Mouse (Mus musculus): ENCODE measurements around the gene Gdf9. TPM values are rescaled to one million over a fixed set of nuclear protein-coding genes. Genes with fewer than 3 reads are reported as not detected.

The Gdf9 gene
- total RNA-seq, 2 experiments from 2014 or later: 0.41 to 1.2 TPM

GRCm38 (mm10) chr11:53469968-53470695 lies 39.3 kb downstream of the Gdf9 start, which contains the start of gene Gm9837:
Gene Gm9837 (minus strand): TSS chr11:53470479.
- DNase-seq (ENCODE audit: low spot score in 2 of 2): peak; percentile 95 to 96
- intact Hi-C loops (cut with DNase I): loop anchor here (1.0 to 10.0 kb wide), 6 partner anchors 32 to 385 kb away; partner anchors contain the start of gene Gm12216

- DNase-seq (ENCODE audit: low spot score in 2 of 2): no peak
- intact Hi-C loops (cut with DNase I): loop anchor here (5.0 kb wide), 2 partner anchors 110 to 155 kb away; no protein-coding TSS in a partner anchor
Measured at GRCm38 (mm10) chr11:53472709-53473108, 41.9 kb downstream of the Gdf9 start.

GRCm38 (mm10) chr11:53475620-53476019 lies 44.8 kb downstream of the Gdf9 start:
- intact Hi-C loops (cut with DNase I): loop anchor here (5.0 kb wide), 1 partner anchor 92 kb away; the partner anchor contains the start of gene Kif3a

GRCm38 (mm10) chr11:53477833-53478232 lies 47.0 kb downstream of the Gdf9 start:
- intact Hi-C loops (cut with DNase I): loop anchor here (2.0 to 5.0 kb wide), 2 partner anchors 43 to 89 kb away; partner anchors contain the start of gene Kif3a
- no peak for DNase-seq (ENCODE audit: low spot score in 2 of 2)

More at GRCm38 (mm10) chr11:53475620-53476019, 44.8 kb downstream of the Gdf9 start:
- peak in 1 of 2 experiments; percentile 68 for DNase-seq (ENCODE audit: low spot score in 2 of 2)

DNA sequence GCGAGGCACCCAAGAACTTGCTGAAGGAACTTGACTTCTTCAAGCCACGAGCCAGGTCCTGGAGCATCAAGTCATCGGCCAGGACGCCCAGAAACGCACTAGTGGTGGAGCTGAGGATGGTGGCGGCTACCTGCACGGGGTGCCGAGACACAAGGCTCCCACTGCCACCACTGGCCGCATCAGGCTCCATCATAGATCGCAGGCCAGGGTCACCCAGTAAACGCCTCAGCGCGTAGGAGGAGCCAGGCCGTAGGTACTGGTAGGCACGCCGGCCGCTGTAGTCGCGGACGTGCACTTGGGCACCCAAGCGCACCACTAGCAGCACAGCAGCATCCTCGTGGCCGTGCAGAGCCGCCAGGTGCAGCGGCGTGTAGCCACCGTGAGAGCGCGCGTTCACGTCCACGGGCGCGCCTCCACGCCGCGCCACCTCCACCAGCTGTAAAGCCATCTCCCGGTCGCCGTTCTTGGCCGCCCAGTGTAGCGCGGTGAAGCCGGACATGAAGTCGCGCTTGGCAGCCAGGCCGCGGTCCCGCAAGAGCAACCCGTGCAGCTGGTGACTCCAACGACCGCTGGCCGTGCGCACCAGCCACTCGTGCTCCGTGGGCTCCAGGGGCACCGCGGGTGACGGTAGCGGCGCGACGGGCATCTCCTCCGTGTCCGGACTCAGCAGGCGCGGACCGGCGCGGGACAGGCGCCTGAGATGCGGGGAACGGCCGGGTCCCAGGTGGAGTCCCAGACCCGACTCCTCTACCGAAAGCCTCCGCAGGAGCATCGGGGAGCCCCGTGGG lies 47.8 kb downstream of the Gdf9 start:
- intact Hi-C loops (cut with DNase I): loop anchor here (2.0 to 5.0 kb wide), 2 partner anchors 42 to 89 kb away; partner anchors contain the start of gene Kif3a
- peak; percentile 49 to 57 for DNase-seq (ENCODE audit: low spot score in 2 of 2)

DNA sequence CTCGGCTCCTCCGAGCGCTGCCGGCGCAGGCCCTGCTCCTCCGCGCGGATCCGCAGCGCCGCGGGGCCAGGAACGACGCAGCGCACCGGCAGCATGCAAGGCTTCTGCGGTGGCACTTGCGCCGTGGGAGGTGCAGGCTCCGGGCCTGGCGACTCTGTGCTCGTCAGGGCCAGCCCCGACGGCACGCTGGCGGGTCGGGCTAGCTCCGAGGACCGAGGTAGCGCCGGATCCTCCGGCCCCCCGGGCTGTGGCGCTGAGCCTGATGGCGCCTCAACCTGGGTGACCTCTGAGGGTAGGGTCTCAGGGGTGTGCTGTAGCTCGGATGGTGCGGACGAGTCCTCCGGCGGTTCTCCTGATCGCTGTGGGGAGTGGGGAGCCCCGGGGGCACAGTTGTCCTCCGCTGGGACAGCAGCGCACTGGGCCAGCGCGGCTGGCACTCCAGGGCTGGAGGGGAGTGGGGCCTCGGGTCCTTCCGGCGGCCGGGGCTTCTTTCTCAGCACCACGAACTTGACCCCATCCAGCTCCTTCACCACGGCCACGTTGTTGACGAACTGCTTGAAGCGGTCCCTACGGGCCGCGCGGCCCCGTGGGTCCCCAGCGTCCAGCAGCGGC lies 48.5 kb downstream of the Gdf9 start:
- intact Hi-C loops (cut with DNase I): loop anchor here (2.0 to 5.0 kb wide), 2 partner anchors 42 to 88 kb away; partner anchors contain the start of gene Kif3a
- no peak for DNase-seq (ENCODE audit: low spot score in 2 of 2)

DNA sequence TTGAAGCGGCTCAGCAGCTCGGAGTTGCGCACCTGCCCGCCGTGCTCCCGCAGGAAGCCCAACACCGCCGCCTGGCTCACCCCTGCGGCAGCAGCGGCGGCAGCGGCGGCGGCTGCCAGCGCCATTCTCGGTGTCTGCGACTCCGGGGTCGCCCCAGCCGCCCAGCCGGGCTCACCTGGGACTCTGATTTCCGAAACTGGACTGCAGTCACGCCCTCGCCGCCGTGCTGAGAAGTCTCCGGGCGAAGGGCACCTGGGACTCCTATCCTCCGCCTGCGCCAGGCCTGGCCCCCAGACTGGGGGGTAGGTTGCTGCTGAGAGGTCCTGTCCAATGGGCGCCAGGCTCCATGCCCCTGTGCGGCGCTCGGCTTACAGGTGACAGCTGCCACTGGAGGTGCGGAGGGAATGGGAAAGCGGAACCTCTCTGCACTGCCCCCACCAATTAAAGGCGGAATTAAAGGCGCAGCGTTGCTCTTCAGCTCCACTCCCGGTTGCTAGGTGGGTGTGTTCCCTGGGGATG lies 49.0 kb downstream of the Gdf9 start, which contains the start of the genes Gm9945 and Sowaha:
Gene Gm9945 (plus strand): TSS at position 384 of the 519 bp plus-strand sequence.
Gene Sowaha (minus strand): TSS at position 492 of the 519 bp plus-strand sequence.
- peak; percentile 76 to 81 for DNase-seq (ENCODE audit: low spot score in 2 of 2)
- intact Hi-C loops (cut with DNase I): loop anchor here (2.0 to 5.0 kb wide), 2 partner anchors 41 to 87 kb away; partner anchors contain the start of gene Kif3a

GRCm38 (mm10) chr11:53481088-53481730 lies 50.4 kb downstream of the Gdf9 start:
- no peak for DNase-seq (ENCODE audit: low spot score in 2 of 2)

GRCm38 (mm10) chr11:53483159-53483891 lies 52.5 kb downstream of the Gdf9 start:
- intact Hi-C loops (cut with DNase I): no loop called here
- DNase-seq (ENCODE audit: low spot score in 2 of 2): no peak

More at GRCm38 (mm10) chr11:53481088-53481730, 50.4 kb downstream of the Gdf9 start:
- intact Hi-C loops (cut with DNase I): no loop called here

DNA sequence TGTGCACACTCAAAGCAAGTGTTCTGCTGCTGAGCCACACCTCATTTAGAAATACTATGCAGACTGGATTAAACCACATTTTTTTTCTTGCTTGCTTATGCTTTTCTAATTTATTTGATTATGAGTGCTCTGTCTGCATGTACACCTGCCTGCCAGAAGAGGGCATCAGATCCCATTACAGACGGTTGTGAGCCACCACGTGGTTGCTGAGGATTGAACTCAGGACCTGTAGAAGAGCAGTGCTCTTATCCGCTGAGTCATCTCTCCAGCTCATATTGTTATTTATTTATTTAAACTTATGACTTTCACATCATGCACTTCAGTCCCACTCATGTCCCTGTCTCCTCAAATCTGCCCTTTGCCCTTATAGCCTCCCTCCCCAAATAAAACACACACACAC lies 54.9 kb downstream of the Gdf9 start:
- DNase-seq (ENCODE audit: low spot score in 2 of 2): no peak
- intact Hi-C loops (cut with DNase I): no loop called here

DNA sequence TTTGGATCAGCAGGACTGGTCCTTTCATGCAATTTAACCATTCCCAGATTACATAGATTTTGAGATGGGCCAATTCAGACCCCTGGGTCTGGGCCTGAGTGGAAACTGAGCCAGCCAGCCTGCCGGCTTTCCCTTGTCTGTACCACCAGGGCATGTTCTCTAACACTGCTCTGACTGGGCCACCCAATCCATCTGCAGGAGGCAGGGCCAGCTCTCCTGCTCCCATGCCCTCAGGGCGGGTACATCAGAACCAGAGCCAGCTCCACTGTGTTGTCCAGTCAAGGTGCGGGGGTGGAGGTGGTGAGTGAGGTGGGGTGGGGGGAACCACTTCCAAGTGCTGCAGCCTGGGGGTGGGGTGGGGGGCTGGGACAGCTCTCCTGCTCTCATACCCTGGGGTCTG lies 55.5 kb downstream of the Gdf9 start:
- intact Hi-C loops (cut with DNase I): no loop called here
- DNase-seq (ENCODE audit: low spot score in 2 of 2): no peak

DNA sequence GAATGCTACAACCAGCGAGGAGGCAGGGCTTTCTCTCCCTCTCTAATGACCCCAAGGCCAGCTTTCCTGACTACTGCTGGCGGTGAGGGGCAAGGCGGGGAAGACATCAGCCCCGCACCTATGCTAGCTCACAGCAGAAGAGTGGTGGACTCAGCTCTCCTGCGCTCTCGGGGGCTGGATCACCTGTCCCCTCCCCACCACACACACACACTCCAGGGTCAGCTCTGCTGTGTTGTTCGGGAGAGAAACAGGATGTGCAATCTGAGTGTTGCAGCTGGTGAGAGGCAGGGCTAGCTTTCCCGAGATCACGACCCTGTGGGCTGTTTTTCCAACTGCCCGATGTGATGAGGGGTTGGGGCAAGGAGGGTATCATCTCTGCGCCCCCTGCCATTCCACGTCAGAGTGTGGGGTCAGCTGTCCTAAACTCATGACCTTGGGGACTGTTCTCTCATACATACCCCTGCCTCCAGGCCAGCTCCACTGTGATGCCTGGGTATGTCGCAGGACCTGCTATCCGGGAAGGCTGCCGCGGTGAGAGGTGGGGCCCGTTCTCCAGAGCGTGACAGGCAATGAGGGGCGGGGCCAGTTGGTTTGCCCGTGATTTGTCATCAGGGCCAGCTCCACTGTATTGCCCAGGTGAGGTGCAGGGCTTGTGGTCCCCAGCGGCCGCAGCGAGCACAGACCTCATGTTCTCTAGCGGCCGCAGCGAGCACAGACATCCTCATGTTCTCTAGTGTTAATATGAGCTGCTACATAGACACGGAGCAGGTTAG lies 56.2 kb downstream of the Gdf9 start:
- DNase-seq (ENCODE audit: low spot score in 2 of 2): peak in 1 of 2 experiments; percentile 54
- intact Hi-C loops (cut with DNase I): no loop called here

Small RNAs within 50 kb of the gene (microRNA-seq; reads per million reads assigned to microRNA genes)
- gene Mir6920: 0 reads per million in 2 experiments

Other genes starting within 250 kb of the Gdf9 start
- 100 to 1,000 TPM; 178 to 182 TPM for gene Hspa4, start 130.6 kb upstream of the Gdf9 start, total RNA-seq (2021)
- 10 to 100 TPM; 13.2 to 15.7 TPM for gene Zcchc10, start 106.3 kb upstream of the Gdf9 start, total RNA-seq (2021)
- 100 to 1,000 TPM; 179 to 194 TPM for gene Aff4, start 80.2 kb upstream of the Gdf9 start, total RNA-seq (2021)
- not detected for gene Leap2, start 7.9 kb upstream of the Gdf9 start, total RNA-seq (2021)
- gene Uqcrq, start 192 bp upstream of the Gdf9 start, total RNA-seq (2021): 100 to 1,000 TPM; 488 to 504 TPM
- under 1 TPM; 0.32 to 0.34 TPM for gene Gm10447, start 26.1 kb downstream of the Gdf9 start, total RNA-seq (2021)
- 1 to 10 TPM; 4.0 to 4.5 TPM for gene Shroom1, start 26.2 kb downstream of the Gdf9 start, total RNA-seq (2021)
- gene Gm9837, start 39.5 kb downstream of the Gdf9 start, total RNA-seq (2021): not detected
- 1 to 10 TPM; 3.3 TPM for gene Gm9945, start 49.1 kb downstream of the Gdf9 start, total RNA-seq (2021)
- gene Sowaha, start 49.3 kb downstream of the Gdf9 start, total RNA-seq (2021): 10 to 100 TPM; 79.1 to 79.3 TPM
- 100 to 1,000 TPM; 299 to 327 TPM for gene Sept8, start 88.2 kb downstream of the Gdf9 start, total RNA-seq (2021)
- 100 to 1,000 TPM; 129 to 130 TPM for gene Kif3a, start 136.4 kb downstream of the Gdf9 start, total RNA-seq (2021)
- gene Il4, start 187.6 kb downstream of the Gdf9 start, total RNA-seq (2021): not detected
- gene Il13, start 203.7 kb downstream of the Gdf9 start, total RNA-seq (2021): not detected